Mouse (Mus musculus) kidney, adult 18-20 months (tissue): ENCODE results near the gene Nat8f4.
"Not testable (repeated sequence)": the region's sequence is repeated elsewhere in the genome, so short reads cannot be mapped to it uniquely, and the experiment has no call there.

Source experiments
- DNase-seq: peaks from one replicate; pipeline ENCODE4 v3.0.0; 2021

The Nat8f4 gene

DNA sequence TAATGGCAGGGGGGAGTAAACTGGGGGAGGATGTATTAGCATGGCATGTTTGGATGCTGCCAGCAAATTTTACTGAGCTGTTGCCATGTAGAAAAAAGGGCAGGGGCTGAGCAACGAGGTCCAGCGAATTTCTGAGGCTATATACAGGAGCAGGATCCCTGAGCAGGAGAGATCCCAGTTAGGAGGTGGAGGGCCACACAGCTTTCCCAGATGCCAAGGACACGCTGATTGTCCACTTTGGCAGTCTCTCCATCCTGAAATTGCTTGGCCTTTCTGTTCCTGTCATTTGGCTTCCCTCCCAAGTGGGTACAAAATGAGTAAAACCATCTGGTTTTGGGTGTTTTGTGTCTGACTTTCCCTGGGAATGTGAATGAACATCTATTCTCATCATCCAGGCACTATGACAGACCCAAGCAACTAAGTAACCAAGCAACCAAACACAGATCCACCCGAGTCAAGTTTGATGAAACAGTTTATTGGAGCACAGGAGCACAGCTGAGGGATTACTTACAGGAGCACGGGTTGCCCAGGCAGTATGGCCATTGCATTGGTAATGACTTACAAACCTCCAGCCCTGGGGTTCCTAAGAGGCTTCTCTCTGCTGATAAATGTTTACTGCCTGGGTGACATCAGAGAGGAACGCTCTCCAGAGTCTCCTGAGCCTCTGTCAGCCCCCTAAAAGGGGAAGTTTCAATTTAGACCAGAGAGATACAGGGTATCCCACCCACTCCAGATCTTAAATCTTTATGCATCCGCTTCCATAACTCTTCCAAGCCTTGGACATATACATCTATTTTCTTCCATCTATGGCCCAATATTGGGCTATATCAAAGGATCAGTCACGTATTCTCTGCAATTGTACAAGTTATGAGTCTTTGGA, 5.8 kb downstream of the Nat8f4 start:
- DNase-seq: not testable (repeated sequence)

DNA sequence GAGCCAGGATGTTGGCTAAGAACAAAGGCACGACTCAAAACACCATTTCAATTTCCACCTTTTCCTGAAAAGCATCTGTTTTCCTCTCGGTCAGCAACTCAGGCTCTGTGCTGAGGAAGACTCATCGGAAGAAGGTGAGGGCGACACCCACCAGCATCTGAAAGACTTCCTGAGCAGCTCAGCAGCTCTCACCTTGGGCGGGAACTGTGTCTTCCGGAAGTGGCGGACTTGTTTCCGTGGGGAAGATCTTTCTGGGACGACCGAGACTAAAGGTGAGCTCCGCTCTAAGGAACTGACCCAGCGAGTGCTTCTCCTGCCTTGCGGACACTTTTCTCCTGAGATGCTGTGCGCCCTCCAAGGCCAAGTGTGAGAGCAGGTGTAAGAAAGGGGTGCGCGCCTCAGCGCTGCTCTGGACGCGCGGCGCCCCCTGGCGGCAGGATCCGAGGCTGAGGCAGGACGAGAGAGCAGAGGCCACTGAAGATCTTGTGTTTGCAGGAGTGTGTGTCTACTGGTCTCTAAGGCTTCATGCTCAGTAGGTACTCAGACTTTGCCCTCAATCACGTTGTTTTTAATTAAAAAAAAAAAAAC, 9.5 kb downstream of the Nat8f4 start:
- DNase-seq: peak; percentile 58

DNA sequence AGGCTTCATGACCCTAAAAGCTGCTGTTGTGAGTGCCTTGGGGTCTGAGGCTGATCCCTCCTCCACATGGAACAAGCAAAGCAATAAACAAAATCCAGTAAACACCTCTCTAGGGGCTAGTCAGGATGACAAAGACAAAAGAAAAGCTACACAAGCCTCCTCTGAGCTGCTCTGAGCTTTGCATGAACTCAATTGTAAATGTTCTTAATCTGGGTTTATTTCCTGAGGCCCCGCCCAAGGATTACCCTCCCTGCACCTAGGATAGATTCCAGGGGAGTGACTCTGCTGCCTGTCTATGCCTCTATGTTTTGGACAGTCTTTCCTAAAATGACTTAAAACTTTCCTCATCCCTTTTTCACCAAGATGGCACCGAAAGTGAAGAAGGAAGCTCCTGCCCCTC, 15.7 kb downstream of the Nat8f4 start:
- no peak for DNase-seq

DNA sequence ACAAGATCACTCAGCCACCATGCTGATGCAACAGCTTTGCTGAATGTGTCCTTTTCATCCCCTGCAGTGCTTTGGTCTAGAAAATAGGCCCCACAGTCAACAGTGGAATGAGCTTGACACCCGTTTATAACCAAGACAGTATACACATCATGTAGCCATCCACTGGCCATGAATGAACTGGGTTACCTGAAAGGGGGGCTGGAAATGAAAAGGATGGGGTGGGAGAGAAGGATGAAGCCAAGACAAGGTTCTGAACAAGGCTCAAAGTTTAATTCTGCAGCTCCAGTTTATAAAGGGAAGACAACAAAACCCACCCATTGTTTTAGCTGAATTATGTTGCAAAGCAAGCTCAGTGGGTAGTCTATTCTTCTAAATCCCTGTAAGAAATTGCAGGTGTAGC, 20.4 kb downstream of the Nat8f4 start:
- DNase-seq: no peak

DNA sequence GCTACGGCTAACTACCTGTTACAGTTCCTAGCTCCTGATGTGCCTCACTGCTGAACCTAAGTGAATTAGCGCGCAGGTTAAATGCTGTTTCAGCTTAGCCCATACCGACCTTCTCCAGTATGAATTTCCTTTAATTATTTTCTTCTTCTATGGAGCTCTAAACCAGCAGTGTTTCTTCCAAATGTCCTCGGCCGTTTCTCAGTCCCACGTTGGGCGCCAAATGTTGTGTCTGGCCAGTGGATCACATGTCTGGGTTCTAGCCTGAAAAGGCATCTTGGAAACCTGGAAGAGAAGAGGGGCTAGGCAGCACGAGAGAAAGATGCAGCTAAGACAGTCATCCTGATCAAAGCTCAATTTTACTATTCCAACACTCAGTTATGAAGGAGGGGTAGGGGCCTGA, 21.4 kb downstream of the Nat8f4 start:
- not testable (repeated sequence) for DNase-seq

DNA sequence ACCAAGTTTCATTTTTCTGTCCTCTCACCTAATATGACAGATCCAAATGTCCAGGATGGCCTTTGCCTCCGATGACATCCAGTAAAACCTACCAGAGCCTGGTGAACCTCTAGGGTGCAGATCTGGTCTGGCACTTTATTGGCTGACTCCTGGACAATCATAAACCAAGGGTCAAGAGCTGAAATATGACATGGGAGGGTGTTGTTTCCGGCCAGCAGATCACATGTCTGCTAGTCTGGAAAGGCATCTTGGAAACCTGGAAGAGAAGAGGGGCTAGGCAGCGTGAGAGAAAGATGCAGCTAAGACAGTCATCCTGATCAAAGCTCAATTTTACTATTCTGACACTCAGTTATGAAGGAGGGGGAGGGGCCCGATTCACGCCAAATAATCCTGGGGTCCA, 35.7 kb downstream of the Nat8f4 start, which contains the start of gene Nat8f2:
TSS of gene Nat8f2 (minus strand) at position 153 of the 400 bp plus-strand sequence.
- DNase-seq: peak; percentile 60

DNA sequence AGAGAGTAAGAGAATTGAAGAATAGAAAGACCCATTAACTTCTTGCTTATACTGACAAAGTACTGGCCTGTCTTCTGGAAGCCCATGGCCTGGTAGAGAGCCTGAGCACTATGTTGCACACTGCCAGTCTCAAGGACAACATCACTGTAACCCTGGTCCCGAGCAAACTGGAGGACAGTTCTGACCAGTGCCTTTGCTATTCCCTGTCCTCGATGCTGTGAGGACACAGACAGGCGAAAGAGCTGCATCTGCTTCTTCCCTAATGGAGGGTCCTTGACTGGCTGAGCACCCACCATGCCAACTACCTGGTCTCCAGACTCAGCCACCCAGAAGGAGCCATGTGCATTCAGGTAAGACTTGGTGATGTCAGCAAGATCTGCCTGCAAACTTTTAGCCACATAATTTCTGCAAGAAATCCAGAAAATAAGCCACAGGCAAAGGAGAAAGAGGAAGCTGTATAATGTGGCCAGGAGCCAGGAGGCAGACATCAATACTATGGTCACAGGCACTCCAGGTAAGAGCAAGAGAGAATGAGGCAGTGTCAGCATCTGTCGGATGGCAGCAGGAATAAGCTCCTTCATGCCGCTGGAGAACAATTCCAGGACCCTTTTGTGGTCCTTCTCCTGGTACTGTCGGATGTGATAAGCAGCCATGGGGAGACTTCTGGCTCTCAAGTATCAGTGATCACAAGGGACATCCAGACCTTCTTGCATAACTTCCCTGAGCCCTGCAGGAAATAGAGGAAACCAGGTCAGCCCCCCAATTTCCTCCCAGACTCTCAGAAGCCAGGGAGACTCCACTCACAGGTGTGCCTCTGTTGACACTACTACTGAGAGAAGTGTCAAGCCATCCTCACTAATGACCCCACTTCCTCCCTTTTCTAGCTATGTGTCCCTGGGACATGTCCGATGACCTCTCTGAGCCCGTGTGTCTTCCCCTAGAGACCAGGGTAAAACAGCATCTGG, 36.7 kb downstream of the Nat8f4 start:
- peak; percentile 26 for DNase-seq

DNA sequence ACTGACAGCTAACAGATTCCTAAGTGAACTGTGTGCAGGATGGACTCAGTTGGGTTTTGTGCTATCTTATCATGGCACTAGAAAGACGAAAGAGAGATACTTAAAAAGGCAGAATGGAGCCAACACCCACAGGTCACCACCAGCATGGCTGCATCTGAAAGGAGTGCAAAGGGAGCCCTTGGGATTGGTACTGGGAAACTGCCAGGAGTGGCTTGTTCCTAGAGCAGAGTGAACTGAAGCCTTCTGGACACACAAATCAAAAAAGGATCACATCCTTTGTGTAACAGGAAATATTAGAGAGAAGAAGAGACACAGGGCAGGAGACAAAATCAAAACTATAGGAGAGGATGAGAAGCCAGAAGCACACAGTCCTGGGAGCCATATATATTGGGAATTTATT, 37.7 kb downstream of the Nat8f4 start:
- DNase-seq: not testable (repeated sequence)

DNA sequence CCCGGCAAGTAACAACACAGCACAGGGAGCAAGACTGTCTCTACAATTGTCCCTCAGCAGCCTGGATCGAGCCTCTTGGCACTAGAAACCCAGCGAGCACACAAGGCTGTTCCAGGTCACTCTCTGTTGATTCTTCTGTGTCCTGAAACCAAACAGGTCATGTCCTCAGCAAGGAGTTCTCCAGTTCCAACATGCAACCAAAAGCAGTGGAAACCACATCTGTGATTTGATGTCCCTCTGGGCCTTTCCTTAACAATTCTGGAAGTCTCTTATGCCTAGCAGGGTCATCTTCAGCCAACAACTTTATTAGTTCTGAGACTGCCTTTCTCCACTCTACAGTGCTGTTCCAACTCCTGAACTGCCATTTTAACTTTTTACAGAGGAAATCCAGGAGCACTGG, 38.5 kb downstream of the Nat8f4 start:
- DNase-seq: not testable (repeated sequence)

DNA sequence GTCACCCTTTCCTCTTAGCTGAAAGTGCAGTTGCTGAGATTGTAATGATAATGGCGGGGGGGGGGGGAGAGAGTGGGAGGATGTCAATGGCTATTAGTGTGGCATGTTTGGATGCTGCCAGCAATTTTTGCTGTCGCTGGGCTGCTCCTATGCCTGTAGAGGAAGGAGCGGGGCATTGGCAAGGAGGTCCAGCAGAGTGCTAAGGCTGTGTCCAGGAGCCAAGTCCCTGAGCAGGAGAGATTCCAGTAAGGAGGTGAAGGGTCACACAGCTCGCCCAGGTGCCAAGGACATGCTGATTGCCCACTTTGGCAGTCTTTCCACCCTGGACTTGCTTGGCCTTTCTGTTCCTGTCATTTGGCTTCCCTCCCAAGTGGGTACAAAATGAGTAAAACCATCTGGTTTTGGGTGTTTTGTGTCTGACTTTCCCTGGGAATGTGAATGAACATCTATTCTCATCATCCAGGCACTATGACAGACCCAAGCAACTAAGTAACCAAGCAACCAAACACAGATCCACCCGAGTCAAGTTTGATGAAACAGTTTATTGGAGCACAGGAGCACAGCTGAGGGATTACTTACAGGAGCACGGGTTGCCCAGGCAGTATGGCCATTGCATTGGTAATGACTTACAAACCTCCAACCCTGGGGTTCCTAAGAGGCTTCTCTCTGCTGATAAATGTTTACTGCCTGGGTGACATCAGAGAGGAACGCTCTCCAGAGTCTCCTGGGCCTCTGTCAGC, 39.6 kb downstream of the Nat8f4 start:
- DNase-seq: peak; percentile 54

DNA sequence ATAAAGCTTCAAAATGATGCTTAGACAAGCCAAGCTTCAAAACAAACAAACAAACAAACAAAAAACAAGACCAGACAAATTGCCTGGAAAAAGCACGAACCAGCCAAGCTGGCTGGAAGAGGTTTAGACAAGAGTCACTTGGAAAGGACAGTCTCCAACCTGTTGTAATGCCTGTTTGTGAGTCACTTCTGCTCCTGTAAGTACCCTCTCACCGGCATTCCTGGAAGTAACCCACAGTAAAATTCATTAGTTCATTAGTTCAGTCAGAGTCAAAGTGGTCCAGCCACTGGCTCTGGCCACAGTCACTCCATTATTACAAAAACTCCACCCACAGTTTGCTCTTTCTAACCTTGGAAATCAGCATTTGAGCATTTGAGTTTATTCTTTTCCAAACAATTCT, 40.8 kb downstream of the Nat8f4 start:
- DNase-seq: no peak

DNA sequence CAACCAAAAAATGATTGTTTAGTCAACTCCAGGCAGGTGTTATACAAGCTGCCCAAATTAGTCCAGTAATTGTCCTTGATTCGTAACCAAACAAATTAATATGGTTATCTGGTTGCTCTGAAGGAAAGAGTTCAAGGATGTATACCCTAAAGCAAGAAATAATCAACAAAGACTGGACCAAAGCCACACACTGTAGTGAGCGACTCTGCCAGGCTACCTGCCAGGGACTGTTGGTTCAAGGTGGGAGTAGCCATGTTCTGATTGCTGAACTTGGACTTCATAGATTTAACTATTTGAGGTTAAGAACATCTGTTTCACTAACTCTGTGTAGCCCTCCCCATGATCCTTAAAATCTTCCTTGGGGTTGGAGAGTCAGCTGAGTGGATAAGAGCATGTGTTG, 41.5 kb downstream of the Nat8f4 start:
- no peak for DNase-seq

DNA sequence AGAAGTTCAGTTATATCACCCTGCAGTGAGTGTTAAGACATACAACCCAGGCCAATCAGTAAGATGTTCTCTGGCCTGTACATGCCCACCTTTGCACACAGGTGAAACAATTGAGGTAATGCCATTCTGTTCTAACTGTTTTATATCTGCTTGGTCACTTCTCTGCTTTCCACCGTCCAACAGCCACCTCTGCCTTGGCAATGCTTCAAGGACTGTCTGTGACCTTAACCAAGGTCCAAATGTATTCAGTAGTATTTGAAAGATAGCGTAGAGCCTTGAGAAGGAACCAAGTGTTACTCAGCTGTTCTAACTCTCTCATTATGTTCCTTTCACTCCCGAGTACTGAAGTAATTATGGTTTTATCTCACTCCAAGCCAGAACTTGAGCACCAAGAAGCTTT, 42.1 kb downstream of the Nat8f4 start:
- DNase-seq: peak; percentile 28

DNA sequence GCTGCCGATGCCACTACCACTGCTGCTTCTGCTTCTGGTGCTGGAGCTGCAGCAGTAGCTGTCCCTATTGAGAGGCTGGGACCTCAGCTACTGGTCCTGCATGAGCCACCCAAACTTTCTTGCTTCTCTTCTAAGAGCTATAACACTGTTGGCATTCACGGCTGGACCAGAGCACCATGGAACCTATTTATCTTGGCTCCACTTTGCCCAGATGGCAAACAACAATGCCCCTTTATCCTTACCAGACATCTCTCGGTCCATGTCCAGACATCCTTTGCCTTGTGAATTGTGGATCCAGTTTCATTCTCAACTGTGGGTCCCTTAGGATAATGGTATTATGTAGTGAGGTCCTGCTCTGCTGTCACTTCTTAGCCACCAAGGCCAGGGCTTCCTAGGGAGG, 43.4 kb downstream of the Nat8f4 start:
- no peak for DNase-seq

DNA sequence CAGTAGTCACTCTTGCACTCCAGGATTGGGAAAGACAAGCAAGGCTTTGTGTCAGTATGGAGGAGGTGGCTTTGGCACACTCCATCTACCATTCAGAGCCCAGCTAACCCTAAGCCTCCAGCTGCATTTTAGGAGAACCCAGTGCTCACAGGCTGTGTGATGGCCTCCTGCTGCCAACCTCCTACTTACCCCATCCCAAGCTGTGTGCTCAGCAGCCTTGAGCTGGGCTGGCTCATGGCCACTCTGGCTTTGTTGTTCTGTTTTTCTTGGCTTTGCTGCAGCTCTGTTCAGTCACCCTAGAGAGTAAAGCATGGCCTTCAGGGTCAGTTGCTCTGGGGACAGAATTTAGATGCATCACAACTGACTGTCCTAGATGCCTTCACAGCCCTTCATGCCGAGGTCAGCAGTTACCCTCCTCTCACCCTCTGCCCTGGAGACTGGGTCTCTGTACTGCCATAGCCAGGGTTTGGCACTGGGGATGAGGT, 48.4 kb downstream of the Nat8f4 start:
- peak; percentile 72 for DNase-seq

DNA sequence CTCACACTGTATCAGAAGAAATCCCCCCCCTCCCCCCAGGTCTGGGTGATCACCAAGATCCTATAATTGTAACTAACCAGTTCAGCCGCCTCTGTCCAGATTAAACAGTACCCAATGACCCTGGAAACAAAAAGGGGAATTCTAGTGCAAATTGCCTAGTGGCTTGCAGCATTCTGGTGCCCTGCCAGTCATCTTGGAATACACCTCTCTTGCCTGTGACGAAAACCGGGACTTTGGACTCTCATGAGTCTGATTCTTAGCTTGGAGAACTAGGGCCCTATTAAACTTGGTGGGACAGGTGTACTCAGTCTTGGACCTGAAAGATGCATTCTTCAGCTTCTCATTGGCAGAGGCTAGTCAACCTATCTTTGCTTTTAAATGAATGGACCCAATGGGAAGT, 51.2 kb downstream of the Nat8f4 start:
- peak; percentile 53 for DNase-seq

DNA sequence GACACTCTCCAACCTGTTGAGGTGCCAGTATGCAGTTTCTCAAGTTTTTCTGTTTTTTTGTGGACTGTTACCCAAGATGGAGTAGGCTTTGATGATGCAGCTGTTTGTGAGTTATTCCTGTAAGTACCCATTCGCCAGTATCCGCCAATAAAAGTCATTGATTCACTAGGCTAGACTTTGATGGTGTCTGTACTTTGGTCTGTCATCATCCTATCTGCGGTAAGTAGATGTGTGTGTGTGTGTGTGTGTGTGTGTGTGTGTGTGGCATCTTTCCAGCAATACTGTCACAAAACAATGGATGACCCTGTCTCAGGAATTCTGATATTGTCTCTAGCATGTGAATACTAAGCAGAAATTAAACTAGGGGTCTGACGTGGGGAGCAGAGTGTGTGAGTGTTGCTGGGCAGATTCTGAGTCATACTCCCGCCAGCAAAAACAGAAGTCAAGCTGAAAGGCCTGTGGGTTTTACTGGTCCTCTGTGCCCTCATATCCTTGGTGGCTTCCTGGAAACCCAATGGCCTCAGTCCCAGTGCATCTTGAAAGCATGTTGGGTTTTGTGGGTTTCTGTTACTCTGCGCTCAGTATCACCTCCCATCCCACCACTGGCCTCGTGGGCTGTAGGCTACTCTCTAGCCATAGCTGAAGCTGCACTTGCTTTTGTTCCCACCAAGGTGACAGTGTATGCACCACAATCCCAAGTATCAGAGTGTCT, 53.5 kb downstream of the Nat8f4 start:
- no peak for DNase-seq

DNA sequence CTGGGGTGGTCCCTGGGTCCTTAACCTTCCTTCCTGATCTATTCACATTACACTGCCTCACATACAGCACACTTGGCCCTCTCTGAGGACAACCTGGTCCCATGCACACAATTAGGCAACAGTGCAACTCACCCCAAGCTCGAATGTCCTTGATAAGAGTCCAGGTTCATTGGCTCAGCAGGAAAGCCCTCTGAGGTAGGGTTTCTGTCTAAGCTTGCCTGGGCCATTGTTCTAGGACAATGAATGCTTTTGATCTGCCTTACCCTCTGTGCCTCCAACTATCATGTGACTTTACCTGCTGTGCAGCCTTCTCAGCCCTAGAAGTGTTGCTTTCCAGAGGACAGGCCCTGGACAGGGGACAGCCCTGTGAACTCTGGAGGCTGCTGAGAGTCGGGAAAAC, 55.4 kb downstream of the Nat8f4 start:
- DNase-seq: no peak
